Mouse (Mus musculus) cortical plate, adult 2 months (tissue): ENCODE measurements around the gene Lhfpl5.

Experiments
- CTCF ChIP-seq: fragments of 200-500 bp; IDR thresholded peaks from 2 replicates; pipeline ENCODE4 v1.5.1; 2011; ENCODE audit warnings: mild to moderate bottlenecking, control low read depth, low read length; ENCODE audit not compliant: insufficient read depth; ENCODE audit errors: extremely low read depth
- POLR2A ChIP-seq: fragments of 200-500 bp; IDR thresholded peaks from 2 replicates; pipeline ENCODE4 v1.6.1; 2011; ENCODE audit warnings: mild to moderate bottlenecking, low read length, control low read depth; ENCODE audit not compliant: insufficient read depth; ENCODE audit errors: extremely low read depth

- TF ChIP-seq POLR2A (no peak), CTCF (no peak)
Measured at GRCm38 (mm10) chr17:28529116-28529515, 46.3 kb upstream of the Lhfpl5 start.
